Mouse (Mus musculus) heart, embryonic 12.5 days (tissue): ENCODE measurements around the gene Sez6. TPM values are rescaled to one million over a fixed set of nuclear protein-coding genes. Genes with fewer than 3 reads are reported as not detected.
A peak's percentile ranks its signal among the peaks of the same experiment; 100 is the strongest.

Source experiments
- ATAC-seq: fragments of 200-750 bp; cut with Nextera tagmentation; 2 replicates; pipeline ENCODE4 v1.8.0; 2017; ENCODE audit warnings: moderate TSS enrichment, moderate library complexity; ENCODE audit not compliant: insufficient number of reproducible peaks, low FRiP score
- H3K27ac ChIP-seq: fragments of 300-500 bp; sonication (generic); 2 replicates; pipeline ENCODE4 v1.5.1; 2016; ENCODE audit warnings: mild to moderate bottlenecking, moderate library complexity; ENCODE audit not compliant: poor library complexity, severe bottlenecking
- H3K27me3 ChIP-seq: fragments of 300-500 bp; sonication (generic); replicated peaks from 2 replicates; pipeline ENCODE4 v1.6.1; 2016; ENCODE audit warnings: mild to moderate bottlenecking, moderate library complexity
- H3K36me3 ChIP-seq: fragments of 300-500 bp; sonication (generic); 2 replicates; pipeline ENCODE4 v1.6.1; 2016; ENCODE audit warnings: mild to moderate bottlenecking, moderate library complexity
- H3K4me1 ChIP-seq: fragments of 300-500 bp; sonication (generic); replicated peaks from 2 replicates; pipeline ENCODE4 v1.6.1; 2016; ENCODE audit warnings: mild to moderate bottlenecking
- H3K4me2 ChIP-seq: fragments of 300-500 bp; sonication (generic); 2 replicates; pipeline ENCODE4 v1.6.1; 2016; ENCODE audit warnings: mild to moderate bottlenecking, moderate library complexity
- H3K4me3 ChIP-seq: fragments of 300-500 bp; sonication (generic); 2 replicates; pipeline ENCODE4 v1.5.1; 2016; ENCODE audit warnings: mild to moderate bottlenecking
- H3K9ac ChIP-seq: fragments of 300-500 bp; sonication (generic); 2 replicates; pipeline ENCODE4 v1.6.1; 2016; ENCODE audit warnings: mild to moderate bottlenecking, moderate library complexity
- H3K9me3 ChIP-seq: fragments of 300-500 bp; sonication (generic); replicated peaks from 2 replicates; pipeline ENCODE4 v1.6.1; 2016; ENCODE audit warnings: mild to moderate bottlenecking, moderate library complexity
- WGBS: fragments of 180-500 bp; shearing (Covaris S2); methylation state at CpG from one replicate; pipeline ENCODE4 v1.1.7; 2016; 5-methylcytosine and 5-hydroxymethylcytosine counted together
- polyA plus RNA-seq: library from polyadenylated mRNA; unstranded; fragments of >200 nt; fragmentation: Nextera tagmentation; extraction: Ambion mirVana; gene quantifications from 2 replicates; pipeline ENCODE4 v1.2.1, GENCODE M21; 2016

Gene Sez6
- polyA plus RNA-seq, result 0.18 TPM in 1 of 2 replicates, not detected in the other

DNA sequence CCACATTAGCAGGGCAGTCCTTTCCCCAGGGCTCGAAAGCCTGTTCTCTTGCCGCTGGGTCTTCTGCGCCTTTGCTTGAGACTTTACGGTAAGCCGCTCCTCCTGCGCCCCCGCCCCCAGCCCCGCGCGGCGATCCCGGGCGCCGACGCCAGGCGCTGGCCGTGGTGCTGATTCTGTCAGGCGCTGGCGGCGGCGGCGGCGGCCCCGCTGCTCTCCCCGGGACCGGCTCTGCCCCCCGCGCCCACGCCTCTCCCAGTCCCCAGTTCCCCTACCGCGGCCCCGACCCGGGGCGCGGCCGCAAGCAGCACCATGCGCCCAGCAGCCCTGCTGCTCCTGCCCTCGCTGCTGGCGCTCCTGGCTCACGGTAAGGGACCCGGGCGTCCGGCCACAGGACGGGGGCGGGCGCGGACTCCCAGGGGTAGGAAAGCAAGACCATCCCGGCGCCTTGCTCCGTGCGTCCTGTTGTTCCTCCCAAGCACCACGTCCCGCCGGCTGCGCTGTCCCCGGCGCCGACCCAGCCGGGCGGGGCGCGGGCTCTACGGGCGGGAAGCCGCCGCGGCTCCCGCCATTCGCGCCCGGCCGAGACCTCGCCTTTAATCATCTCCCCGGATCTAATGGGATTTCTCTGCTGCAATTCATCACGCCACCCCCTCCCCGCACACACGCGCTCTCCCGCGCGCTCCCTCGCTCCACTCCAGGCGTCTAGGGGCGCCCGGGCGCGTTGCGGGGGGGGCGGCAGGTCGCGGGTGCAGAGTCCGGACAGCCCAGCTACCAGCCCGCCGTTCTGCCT lies at the start of gene Sez6:
Sez6 (plus strand) TSS at position 50 of the 790 bp plus-strand sequence.
- under 1% methylated on average over 93 of the region's 94 CpGs for WGBS
- Histone ChIP-seq H3K27me3 (peaks cover 96% of the 10 kb centered on the region), H3K4me2 (peak within 1 kb of the TSS; percentile 82), H3K9ac (0 out of 2 replicates have a peak within 1 kb of the TSS, but pooled peaks have one; percentile 29), H3K27ac (no peak within 1 kb of the TSS), H3K4me3 (peak within 1 kb of the TSS; percentile 46), H3K4me1 (peaks cover 11% of the 10 kb centered on the region), H3K9me3 (no peaks in the 10 kb centered on the region), H3K36me3 (no peaks in the 10 kb centered on the region)
- ATAC-seq, result peak; percentile 53

DNA sequence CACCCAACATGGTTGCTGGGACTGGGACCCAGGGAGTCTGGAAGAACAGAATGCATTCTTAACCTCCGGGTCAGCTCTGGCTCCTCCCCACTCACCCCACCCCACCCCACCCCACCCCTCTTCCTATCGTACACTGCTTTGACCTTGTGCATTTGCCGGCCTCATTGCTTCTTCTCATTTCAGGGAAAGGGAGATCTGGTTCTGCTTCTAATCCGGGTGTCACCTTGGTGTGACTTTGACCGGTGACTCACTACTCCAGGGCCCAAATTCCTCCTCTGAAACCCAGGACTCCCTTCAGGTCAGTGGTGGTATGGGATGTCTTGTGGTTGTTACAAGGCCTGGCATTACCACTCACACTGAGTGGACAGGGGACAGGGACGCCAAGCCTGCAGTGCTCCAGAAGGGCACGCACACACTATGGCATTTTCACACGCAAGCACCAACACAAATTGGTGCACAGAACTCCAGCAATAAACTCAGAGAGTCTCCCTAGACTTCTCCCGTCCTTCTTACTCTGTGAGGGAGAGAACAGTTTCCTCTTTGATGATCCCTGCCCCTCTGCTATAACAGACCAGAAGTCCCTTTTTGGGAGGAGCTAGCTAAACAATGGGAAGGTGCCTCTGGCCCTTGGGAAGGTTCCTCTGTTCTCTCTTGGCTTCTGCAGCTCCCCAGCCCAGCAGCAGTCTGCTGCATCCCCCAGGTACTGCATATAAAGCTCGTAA lies 45.9 kb upstream of the Sez6 start:
- Histone ChIP-seq H3K9me3 (no peaks in the 10 kb centered on the region), H3K4me2 (peak overlapping the region; percentile 41), H3K27ac (peak overlapping the region; percentile 72), H3K4me1 (peaks cover 43% of the 10 kb centered on the region), H3K9ac (0 out of 2 replicates have a peak overlapping the region, but pooled peaks have one; percentile 14), H3K4me3 (no peak overlapping the region), H3K27me3 (no peaks in the 10 kb centered on the region), H3K36me3 (no peaks in the 10 kb centered on the region)
- peak; percentile 59; the same call in 1 of the 2 replicates for ATAC-seq
- WGBS, result 26% methylated on average over 10 of the region's 10 CpGs

GRCm38 (mm10) chr11:77885246-77885575 lies 45.4 kb upstream of the Sez6 start:
- Histone ChIP-seq H3K36me3 (no peaks in the 10 kb centered on the region), H3K4me2 (peak overlapping the region; percentile 41), H3K27ac (peak overlapping the region; percentile 72), H3K4me3 (no peak overlapping the region), H3K4me1 (peaks cover 43% of the 10 kb centered on the region), H3K9me3 (no peaks in the 10 kb centered on the region), H3K27me3 (no peaks in the 10 kb centered on the region), H3K9ac (0 out of 2 replicates have a peak overlapping the region, but pooled peaks have one; percentile 14)
- no peak for ATAC-seq
- WGBS, result 40% methylated on average over 8 of the region's 8 CpGs

GRCm38 (mm10) chr11:77887373-77887960 lies 43.1 kb upstream of the Sez6 start:
- Histone ChIP-seq H3K9me3 (no peaks in the 10 kb centered on the region), H3K9ac (no peak overlapping the region), H3K4me2 (peak overlapping the region; percentile 2; the same call in 1 of the 2 replicates), H3K27ac (no peak overlapping the region), H3K27me3 (no peaks in the 10 kb centered on the region), H3K4me3 (no peak overlapping the region), H3K4me1 (peaks cover 43% of the 10 kb centered on the region), H3K36me3 (no peaks in the 10 kb centered on the region)
- ATAC-seq, result peak; percentile 69
- 41% methylated on average over 17 of the region's 17 CpGs for WGBS

- H3K9me3 ChIP-seq, result no peaks in the 10 kb centered on the region
- WGBS, result 82% methylated on average over 5 of the region's 5 CpGs
- H3K36me3 ChIP-seq, result no peaks in the 10 kb centered on the region
- H3K27me3 ChIP-seq, result no peaks in the 10 kb centered on the region
- H3K27ac ChIP-seq, result no peak overlapping the region
- H3K4me1 ChIP-seq, result peaks cover 53% of the 10 kb centered on the region
- no peak for ATAC-seq
- H3K9ac ChIP-seq, result no peak overlapping the region
- no peak overlapping the region for H3K4me3 ChIP-seq
- no peak overlapping the region for H3K4me2 ChIP-seq
Measured at GRCm38 (mm10) chr11:77888846-77889245, 41.8 kb upstream of the Sez6 start.

DNA sequence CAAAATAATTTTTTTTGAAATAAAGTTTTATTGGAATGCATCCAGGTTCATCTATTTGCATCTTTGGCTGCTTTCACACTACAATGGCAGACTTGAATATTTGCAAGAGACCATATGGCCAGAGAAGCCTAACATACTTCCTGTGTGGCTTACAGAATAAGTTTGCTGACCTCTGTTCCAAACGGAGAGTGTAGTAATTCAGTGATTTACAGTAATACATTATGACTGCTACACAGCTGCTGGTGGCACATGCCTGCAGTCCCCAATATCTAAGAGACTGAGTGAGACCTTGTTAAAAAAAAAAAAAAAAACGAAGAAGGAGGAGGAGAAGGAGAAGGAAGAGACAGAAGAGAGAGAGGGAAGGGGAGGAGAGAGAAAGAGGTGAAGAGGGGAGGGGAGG lies 41.1 kb upstream of the Sez6 start:
- Histone ChIP-seq H3K9me3 (no peaks in the 10 kb centered on the region), H3K4me3 (no peak overlapping the region), H3K27me3 (no peaks in the 10 kb centered on the region), H3K9ac (no peak overlapping the region), H3K4me2 (no peak overlapping the region), H3K4me1 (peaks cover 52% of the 10 kb centered on the region), H3K36me3 (no peaks in the 10 kb centered on the region), H3K27ac (no peak overlapping the region)
- 42% methylated on average over 1 of the region's 2 CpGs for WGBS
- ATAC-seq, result no peak

DNA sequence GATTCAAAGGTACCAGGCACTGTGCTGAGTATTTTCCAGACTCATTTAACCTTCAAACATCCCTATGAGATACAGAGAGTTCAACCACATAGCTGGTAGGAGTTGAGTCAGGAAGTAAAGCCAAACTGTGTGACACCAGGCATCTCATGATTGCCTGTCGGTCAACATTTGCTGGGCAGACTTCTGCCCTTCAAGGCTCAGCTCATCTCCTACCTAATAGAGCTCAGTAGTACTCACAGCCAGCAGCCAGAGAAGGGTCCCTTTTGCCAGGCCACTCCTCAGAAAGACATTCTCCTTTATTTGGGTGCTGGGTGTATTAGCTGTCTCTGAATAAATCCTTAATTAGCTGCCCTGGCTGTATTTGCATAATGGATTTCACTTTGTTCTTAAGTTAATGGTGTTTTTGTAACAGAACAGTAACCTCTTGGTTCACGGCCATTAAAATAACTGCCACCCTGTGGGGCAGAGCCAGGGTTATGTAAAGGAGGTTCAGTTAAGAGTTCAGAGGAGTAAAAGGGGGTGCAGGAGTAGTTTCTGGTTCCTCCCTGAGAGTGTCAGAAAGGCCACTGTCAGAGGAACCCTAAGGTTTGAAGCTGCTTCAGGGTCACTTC lies 39.8 kb upstream of the Sez6 start:
- 64% methylated on average over 2 of the region's 2 CpGs for WGBS

DNA sequence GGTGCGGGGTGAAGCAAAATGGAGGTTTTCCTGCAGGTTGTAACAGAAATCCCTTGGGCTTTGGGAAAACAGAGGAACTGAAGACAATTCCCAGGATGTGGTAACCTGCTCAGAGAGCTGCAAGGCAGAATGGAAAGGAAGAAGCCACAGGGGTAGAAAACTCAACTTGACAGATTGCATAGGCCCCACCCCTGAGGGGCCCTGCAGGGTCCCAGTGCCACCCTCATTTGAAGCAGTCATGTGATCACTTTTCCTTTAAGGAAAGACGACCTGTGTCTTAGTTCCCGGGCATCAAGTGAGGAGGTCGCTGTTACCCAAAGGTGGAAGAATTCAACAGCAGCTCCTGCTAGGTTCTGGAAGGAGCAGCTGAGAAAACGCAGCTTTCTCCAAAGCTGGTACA lies 37.7 kb upstream of the Sez6 start:
- no peak for ATAC-seq
- WGBS, result 19% methylated on average over 5 of the region's 5 CpGs
- Histone ChIP-seq H3K36me3 (no peaks in the 10 kb centered on the region), H3K4me1 (peaks cover 34% of the 10 kb centered on the region), H3K9ac (no peak overlapping the region; the same call in 1 of the 2 replicates), H3K4me3 (no peak overlapping the region), H3K27me3 (peaks cover 21% of the 10 kb centered on the region), H3K9me3 (no peaks in the 10 kb centered on the region), H3K27ac (0 out of 2 replicates have a peak overlapping the region, but pooled peaks have one; percentile 79), H3K4me2 (no peak overlapping the region)

More for the DNA sequence above, 39.8 kb upstream of the Sez6 start:
- H3K36me3 ChIP-seq, result no peaks in the 10 kb centered on the region
- H3K4me2 ChIP-seq, result no peak overlapping the region
- no peak overlapping the region for H3K9ac ChIP-seq
- H3K27me3 ChIP-seq, result no peaks in the 10 kb centered on the region
- no peak for ATAC-seq
- peaks cover 40% of the 10 kb centered on the region for H3K4me1 ChIP-seq
- H3K9me3 ChIP-seq, result no peaks in the 10 kb centered on the region
- no peak overlapping the region for H3K27ac ChIP-seq
- H3K4me3 ChIP-seq, result no peak overlapping the region

- Histone ChIP-seq H3K27ac (peak overlapping the region; percentile 79), H3K4me2 (peak overlapping the region; percentile 47), H3K9ac (peak overlapping the region; percentile 41), H3K4me1 (peaks cover 33% of the 10 kb centered on the region), H3K27me3 (peaks cover 25% of the 10 kb centered on the region), H3K9me3 (no peaks in the 10 kb centered on the region), H3K36me3 (no peaks in the 10 kb centered on the region), H3K4me3 (no peak overlapping the region)
- ATAC-seq, result no peak; the same call in 1 of the 2 replicates
- 44% methylated on average over 6 of the region's 6 CpGs for WGBS
Measured at GRCm38 (mm10) chr11:77893283-77893682, 37.3 kb upstream of the Sez6 start.

DNA sequence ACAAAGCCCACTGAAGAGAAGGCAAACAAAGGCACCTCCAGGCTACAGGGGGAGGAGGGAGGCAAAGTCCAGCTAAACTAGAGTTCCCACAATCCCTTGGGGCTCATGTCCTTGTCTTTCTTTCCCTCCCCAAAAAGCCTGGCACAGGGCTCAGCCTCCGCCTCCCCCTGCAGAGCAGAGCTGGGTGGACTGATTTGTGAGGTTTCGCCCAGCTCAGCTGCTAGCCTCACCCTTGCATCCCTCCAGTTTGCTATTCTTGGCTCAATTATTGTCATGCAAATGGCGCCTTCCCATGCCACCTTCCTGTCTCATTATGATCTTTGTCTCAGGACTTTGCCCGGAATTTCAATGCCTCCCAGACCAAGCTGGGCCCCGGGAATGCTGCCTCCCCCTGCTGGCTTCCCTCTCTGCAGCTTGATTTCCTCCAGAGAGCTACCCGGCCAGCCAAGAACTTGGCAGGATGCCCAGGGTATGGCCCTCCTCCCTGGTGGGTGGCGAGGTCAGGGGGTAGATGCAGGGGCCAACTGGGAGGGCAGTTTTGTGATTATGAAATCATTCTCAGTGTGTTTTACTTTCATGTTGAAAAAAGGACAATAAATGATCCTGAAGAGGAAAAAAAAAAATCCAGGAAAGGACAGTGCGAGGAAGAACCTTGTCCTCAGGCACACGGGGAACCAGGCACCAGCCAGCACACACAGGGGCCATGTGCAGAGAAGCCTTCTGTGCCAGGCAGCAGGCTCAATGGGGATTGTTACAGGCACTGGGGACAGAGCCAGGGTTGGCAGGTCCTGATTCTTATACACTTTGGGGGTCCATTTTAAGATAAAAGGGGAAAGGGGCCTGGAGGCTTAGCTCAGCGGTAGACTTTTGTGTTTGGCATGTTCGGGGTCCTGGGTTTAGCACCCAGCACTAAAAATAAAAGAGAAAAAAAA lies 36.5 kb upstream of the Sez6 start, which contains the start of gene Pipox:
Pipox (minus strand) TSS at position 310 of the 932 bp plus-strand sequence.
- no peaks in the 10 kb centered on the region for H3K36me3 ChIP-seq
- peak within 1 kb of the TSS; percentile 47 for H3K4me2 ChIP-seq
- peak; percentile 81 for ATAC-seq
- WGBS, result 24% methylated on average over 11 of the region's 11 CpGs
- H3K9ac ChIP-seq, result peak within 1 kb of the TSS; percentile 41
- no peaks in the 10 kb centered on the region for H3K9me3 ChIP-seq
- H3K4me3 ChIP-seq, result no peak within 1 kb of the TSS
- peaks cover 33% of the 10 kb centered on the region for H3K4me1 ChIP-seq
- peaks cover 32% of the 10 kb centered on the region for H3K27me3 ChIP-seq
- H3K27ac ChIP-seq, result peak within 1 kb of the TSS; percentile 79
